Mouse (Mus musculus) regulatory T cell (primary cell): ENCODE data around the gene Ptprn2.

Source experiments
- in situ Hi-C: fragments of 300-600 bp; cut with MboI, MseI; formaldehyde crosslinking; loops from one replicate; pipeline ENCODE4 v1.15.1; 2025; ENCODE audit warnings: high pct_unique_total_duplicates

Gene Ptprn2

DNA sequence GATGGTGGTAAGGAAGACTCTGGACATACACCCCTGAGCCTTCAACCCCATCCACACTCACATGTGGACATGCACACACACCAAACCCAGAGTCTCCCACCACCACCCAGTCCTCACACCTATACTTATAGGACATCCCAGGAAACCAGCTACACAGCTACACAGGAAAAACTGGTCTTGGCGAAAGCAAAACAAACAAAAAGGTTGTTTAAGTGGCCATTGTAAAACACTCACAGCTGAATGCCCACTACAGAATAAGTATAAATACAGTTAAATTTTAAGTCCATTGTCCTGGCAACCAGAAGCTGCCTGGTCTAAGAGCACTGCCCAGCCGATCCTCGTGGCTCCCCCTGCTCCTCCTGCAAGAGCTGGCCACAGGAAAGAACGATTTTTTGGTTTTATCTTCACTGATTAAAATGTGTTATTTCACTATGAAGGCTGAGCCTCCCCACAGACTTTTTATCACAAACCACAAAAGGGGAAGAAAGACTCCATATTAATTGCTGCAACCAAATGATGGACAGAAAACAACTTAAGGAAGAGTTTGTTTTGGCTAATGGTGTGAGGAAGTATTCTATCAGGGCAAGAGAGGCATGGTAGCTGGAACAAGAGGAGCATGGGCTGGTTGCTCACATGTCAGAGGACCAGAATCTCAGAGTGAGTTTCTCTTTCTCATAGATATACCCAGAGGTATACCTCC lies 722.1 kb downstream of the Ptprn2 start:
- in situ Hi-C loops: no loop called here

DNA sequence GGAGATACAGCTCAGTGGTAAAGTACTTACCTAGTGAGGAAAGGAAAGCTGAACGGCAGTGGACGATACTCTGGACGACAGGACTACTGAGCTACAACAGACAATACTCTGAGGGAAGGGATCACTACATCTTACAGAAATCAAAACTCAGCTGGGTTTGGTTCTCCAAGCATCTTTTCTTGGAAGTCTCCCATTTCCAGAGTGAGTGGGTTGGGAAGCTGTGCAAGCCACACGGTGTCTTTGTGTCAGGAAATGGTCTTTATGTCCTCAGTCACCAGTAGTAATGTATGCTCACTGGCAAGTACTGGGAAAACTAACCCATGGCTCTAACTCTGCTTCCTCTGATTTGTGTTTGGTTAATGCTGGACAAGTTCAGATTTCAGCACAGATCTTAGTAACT lies 724.9 kb downstream of the Ptprn2 start:
- in situ Hi-C loops: no loop called here

DNA sequence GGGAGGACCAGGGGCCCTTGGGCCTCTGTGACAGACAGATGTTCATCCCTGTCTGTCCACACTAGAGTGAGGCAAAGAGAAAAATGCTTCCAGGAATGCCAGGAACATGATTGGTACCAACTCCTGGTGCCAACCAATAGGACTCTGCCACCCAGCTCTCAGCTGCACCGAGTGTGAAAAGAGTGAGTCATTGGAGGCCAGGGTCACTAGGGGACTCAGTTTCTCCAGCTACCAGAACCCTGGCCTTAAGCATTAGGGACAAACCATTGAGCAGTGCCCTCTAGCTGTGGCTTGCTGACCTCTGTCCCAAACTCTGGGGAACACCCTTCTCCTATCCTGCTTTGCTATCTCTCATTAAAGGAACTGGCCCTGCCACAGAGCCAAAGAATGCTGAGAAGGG lies 728.0 kb downstream of the Ptprn2 start:
- in situ Hi-C loops: no loop called here

DNA sequence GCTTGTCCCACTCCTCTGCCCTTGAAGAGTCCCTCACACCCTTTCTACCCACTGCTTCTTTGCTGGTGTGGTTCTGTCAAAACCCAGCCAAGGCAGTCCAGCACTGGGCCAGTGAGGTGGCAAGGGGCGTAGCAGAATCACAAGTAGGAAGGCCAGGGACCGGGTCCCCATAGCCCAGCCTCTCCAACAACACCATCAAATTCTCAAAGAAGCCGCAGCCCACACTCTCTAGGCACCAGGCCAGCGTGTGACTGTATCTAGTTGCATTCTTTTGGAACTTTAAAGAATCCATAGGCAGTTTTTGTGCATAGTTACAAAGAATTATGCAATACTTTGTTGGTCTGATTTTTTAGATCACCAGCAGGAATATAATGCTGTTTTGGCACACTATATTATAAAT lies 728.8 kb downstream of the Ptprn2 start:
- in situ Hi-C loops: no loop called here

DNA sequence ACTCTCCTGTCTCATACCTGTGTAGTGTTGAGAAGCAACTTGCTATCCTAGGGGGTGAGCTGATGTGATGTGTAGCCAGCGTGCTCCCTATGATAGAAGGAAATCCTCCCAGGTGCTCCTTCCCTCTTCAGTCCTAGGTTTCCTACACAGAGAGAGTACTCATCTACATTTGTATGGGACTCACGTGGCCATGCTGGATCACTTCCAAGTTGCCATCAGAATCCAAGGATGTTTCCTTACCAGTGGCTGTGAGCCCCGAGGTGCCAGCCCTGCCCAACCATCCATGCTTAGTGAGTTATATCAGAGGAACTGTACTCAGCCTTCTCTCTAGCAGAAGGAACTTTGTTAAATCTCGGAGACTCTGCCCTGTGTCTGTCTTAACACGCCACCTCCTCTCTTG lies 729.4 kb downstream of the Ptprn2 start:
- in situ Hi-C loops: no loop called here

DNA sequence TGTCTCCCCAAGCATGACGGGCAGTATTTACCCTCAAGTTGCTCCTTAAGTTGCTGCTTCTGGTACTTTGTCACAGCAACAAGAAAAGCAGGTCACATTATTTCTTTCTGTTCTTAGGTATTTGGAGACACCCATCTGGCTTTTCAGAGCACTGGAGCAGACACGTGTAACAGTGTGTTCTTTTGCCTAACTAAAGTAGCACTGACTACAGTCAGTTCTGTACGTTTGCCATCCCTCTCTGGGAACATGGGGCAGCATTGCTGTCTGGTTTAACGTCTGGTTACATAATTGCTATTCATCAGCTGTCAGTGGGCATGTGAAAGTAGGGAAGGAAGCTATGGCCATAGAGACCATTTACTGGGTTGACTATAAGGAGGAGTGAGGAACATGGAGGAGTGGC lies 736.4 kb downstream of the Ptprn2 start:
- in situ Hi-C loops: no loop called here

DNA sequence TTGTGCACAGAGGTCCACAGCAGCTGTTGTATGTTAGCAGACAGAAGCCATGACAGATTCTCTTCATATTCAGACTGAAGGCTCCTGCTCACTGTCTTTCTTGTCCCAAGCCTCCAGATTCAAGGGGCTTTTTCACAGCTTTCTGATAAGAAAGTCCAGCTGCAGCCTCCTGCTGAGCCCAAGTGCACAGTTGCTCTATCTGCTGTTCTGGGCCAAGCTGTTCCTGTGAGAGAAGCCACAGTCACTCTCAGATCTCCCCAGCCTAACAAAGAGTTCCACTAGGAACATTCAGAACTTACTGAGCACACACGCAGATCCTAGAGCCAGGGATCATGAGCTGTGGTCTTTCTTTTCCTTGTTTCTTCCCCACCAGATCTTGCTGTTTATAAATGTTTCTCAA lies 738.5 kb downstream of the Ptprn2 start:
- in situ Hi-C loops: no loop called here

DNA sequence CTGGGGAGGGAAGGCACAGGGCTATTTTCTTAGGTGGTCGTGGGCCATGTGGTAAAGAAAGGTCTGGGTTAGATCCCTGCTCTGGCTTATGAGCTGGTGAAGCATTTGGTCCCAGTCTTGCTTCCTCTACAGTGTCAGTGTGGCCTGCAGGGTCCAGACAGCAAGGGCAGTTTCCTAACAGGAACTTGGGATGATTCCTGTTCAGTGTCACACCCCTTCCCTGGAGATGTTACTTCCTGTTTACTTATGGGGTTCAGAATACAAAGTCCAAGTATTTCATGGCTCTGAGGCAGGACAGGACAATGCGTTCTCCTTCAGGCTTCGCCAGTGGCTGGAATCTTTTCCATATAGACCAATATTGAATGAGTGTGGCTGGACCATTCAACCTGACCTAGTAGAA lies 741.7 kb downstream of the Ptprn2 start:
- in situ Hi-C loops: no loop called here

DNA sequence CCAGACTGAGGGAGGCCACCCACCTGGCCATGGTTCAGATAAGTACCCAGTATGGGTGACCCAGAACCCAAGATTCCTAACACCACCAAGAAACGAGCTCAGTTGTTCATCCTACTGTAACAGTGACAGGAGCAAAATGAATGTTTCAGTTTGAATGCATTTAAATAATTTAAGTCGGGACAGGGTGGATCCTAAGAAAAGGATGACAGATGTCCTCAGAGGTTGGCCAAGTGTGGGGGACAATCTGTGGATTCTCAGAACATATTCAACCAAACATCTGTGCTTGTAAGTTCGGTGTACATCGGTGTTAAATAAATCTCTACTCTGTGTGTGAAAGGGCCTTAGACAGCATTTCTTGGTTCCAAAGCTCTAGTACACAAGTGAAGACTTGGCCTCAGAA lies 743.9 kb downstream of the Ptprn2 start:
- in situ Hi-C loops: no loop called here

DNA sequence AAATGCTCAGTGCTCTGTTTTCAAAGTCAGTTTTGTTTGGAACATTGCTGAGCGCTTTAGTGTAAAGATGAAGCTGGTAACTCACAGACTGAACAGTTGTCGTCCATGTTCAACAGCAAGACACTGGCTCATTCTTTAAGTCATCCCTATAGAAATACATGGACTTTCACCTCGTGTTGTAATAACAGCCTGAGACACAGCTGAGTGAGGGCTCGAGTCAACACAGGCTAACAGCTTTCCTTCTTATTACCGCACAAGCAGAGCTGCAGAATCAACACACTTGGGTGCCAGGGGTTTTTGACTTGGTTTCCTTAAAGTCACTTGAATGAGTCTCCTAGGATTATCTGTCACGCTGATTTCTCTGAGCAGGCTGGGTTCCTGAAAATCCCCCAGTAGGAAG lies 744.8 kb downstream of the Ptprn2 start:
- in situ Hi-C loops: no loop called here

DNA sequence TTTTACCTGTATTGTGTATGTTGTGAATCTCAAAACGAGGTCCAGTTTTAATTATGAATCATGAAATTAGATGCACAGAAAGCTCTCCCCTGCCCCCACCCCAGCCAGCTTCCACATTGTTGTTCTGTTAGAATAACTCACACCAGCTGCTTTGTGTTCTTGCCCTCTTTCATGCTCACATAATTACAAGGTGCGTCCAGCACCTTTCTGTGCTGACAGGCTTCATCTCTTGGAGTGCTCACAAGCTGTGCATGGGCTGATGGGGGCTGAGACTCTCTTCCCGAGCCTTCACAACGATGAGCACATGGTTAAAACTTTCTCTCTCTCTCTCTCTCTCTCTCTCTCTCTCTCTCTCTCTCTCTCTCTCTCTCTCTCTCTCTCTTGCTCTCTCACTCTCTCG lies 746.3 kb downstream of the Ptprn2 start:
- in situ Hi-C loops: no loop called here

DNA sequence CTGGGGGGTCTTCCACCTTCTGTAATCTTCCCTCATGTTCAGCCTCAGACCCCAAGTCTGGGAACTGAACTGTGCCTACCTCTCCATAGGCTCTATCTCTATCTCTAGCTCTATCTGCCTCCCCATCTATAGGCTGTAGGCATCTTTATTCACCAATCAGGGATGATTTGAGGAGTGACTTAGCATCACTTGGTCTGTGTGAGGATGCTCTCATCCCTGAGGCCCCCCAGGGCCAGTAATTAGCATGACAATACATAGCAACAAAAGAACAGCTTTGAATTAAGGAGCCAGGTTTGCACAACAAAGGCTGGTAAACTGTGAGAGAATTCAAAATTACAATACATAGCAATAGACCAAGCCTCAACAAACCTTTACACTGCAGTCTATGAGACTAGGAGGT lies 749.6 kb downstream of the Ptprn2 start:
- in situ Hi-C loops: no loop called here

DNA sequence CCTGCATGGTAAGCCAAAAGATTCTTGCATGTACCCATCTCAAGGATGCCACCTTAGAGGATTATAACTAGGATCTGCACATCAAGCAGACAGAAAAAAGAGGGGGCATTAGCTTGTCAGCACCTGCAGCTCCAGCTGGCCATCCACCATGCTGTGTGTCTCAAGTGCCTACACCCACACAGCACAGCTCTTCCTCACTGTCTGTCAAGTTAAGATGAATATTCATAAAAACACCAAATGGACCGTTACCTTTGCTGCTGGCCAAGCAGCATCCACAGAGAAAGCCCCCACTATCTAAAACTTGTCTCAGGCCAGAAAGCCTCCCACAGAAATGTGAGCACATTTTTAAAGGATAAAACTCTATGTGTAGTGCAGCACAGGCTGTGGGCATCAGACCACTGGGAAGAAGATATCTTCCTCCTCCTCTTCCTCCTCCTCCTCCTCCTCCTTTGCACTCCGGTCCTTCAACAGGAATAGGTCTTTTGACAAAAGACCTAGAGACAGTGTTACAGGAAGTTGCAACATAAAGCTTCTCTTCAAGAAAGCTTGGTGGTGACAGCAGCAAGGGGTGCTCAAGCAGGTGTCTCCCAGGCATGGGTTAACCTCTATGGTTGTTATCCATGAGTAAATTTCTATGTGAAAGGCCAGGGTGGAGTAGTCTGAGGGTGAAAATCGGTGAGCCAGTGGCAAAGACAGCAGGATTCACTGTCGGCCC lies 750.7 kb downstream of the Ptprn2 start:
- in situ Hi-C loops: no loop called here

DNA sequence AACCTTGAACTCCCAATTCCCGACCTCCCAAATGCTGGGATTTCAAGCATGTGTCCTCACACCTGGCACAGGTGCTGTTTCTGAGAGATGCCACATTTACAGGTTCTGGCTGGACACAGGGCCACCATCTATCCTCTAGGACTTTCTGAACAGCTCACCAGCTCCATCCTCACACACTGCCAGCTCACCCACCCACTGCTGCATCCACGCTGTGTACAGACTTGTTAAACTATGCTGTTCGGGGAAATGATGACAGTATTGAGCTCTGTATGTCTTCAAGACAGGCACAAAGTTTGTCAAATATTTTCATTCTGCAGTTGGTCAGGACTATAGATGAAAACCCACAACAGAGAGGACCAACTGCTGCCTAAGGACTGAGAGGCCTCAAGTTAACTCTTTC lies 751.5 kb downstream of the Ptprn2 start:
- in situ Hi-C loops: no loop called here

DNA sequence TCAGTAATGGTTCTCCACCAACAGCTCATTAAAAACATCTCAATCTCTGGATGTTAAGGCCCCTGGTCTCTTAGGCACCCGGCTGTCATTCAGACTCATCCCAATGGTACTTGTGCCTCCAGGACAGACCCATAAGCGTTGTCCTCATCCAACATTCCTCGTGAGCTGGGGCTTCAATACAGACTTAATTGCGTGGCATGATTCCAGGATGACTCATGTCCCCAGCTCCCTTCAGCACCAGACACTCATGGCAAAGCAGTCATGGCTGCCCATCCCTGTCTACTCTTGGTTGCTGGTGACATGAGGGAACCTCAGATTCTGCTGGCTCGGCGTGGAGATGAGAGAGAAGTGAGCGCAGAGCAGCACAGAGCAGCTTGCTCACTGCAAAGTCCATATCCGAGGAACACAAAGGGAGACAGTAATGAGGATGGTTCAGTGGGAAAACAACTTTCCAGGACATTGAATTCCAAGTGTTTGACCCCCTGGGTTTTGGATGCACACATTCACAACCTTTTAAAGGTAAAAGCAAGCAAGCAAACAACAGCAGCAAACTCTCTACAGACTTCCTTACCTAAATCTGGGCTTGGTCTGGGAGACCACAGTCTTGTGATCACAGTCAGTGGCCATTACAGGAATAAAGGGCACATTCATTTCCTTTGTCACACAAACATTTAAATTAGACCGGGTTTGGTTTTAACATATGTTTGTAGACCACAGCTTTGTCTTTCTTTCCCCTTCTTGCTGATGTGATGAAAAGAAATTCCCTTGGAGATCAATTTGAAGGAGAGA lies 754.6 kb downstream of the Ptprn2 start:
- in situ Hi-C loops: no loop called here

DNA sequence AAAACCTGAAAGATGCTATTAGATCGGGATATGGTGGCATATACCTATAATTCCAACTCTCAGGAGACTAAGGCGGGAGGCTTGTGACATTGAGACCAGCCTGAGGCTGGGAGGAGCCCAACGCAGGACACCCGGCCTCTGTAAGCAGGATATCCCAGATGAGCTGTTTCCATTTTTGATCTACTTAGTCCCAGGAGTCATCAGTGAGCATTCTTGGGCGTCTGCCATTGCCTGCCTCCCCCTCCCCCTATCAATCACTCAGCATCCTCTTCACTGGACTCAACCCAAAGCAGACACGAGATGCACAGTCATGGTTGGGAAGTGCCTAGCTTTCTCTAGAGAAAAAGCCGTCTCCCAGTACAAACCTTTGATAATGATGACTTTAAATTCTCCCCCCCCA lies 756.7 kb downstream of the Ptprn2 start:
- in situ Hi-C loops: no loop called here

DNA sequence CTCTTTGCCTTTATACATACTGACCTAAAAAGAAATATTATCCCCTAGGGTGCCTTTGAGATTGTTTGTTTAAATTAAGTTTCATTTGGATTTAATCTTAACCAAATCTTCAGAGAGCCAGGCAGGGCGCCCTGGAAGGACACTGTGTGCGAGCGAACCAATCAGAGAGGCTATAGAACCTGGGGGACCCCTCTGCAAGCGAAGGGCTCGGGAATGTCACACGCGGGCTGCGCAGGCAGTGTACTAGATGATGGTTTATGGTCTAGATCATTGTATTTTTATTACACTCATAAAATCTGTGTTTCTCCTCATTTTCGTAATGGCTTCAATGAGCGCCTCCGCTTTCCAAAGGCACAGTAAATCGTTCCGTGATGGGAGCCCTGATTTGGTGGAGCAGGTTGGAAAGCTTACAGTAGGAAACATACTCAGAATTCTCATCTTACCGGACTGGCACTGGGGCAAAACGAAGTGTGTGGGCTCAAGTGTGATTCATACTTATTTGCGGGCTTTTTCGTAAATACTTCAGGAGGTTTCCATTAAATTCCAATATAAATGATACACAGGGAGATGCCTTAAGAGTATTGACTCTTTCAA lies 760.5 kb downstream of the Ptprn2 start:
- in situ Hi-C loops: no loop called here

DNA sequence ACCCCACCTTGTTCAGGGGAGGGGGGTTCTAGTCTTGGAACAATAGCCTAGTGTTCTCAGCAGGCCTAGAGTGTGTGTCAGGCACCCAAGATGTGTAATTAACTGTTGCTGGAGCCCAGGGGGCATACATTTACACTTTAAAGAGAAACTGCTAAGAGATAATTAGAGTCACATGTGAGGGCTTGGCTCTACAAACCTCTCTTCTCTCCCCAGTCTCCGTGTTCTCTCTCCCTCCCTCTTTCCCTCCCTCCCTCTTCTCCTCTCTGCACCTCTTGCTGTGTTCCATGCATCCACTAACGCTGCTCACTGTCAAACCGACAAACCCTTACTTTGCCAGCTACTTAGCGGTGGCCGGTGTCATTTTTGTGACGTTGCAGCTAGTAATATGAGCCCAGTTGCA lies 764.9 kb downstream of the Ptprn2 start:
- in situ Hi-C loops: no loop called here

DNA sequence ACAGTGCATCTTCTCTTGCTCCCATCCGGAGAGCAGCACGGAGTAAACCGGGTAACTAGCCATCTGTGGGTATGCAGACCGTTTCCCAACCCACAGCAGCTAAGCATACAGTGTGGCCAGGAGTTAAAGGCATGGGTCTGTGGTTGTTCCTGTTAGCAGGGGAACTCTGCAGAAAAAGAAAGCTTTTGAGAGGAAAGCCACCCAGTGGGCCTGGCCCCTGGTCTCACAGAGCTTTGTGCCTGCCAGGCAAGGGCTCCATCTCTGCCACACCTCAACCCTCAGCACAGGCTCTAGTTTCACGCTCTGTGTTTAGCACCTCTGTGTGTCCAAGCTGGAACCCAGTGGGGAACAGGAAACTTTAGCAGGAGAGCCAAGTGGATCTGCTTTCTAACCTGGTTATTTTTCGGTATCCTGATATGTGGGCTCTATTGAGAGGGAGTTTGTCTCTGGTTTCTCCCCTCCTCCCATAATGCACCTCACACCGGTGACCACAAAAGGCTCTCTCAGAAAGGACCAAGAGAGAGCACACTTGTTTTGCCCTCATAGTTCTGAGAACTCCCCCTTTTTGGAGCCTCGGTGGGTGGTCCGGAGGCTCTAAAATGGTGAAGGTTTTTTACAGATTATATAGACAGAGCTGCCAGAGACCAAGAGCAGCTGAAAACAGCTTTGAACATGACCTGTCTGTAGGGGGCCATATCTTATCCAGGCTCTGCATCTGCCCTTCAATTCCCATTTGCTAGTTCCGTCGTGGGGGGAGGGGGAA lies 766.3 kb downstream of the Ptprn2 start:
- in situ Hi-C loops: no loop called here

DNA sequence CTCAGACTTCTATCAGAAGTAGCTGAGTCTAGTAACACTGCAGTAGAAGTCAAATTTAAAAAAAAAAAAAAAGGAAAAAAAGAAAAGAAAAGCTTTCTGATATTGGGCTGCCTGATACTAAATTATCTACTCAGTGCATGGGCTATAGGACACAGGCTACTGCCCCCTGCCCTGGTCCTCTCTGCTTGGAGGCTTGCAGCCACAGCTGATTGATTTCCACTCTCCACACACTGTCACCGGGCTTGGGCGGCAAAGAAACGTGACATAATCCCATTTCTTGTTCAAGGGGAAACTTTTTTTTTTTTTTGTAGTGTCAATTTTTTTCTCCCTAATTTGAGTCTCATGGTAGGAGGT lies 766.9 kb downstream of the Ptprn2 start:
- in situ Hi-C loops: no loop called here

DNA sequence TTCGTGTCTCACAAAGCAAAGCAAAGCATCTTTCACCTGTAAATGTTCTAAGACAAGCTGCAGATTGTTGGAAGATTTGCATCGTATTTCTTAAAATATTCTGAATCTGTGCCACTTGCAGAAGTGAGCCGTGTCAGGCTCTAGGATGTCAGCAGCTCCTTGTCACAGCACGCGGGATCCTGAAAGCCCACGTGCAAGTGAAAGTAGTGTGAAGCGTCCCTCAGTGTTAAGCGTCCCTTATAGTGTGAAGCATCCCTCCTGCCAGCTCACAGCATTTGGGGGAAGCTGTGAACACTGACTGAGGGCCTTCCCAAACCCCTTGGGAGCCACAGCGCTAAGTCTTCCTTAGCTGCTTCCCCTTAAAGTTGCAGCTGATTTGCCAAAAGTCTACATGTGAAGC lies 768.8 kb downstream of the Ptprn2 start:
- in situ Hi-C loops: no loop called here

DNA sequence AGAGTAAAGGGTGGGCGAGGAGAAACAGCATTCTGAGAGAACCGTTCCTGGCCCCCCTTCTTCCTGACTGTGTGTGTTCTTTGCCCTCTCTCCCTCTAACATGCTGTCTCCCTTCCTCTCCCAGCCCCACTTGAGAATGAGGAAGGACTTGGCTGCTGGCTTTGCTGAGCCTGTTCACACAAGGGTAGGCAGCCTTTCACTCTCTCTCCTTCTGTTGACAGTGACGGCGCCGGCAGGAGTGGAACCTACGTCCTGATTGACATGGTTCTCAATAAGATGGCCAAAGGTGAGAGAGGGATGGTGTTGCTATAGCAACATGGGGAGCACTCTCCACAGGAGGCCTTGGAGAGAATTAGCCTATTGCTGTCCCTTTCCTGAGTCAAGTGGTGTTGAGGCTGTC lies 769.8 kb downstream of the Ptprn2 start:
- in situ Hi-C loops: no loop called here
